29 mouse cellular contexts compared by ENCODE assay signal in genomic region chr5:146265934-146266591, GRCm38 (mm10). TPM values are rescaled to one million over a fixed set of nuclear protein-coding genes. Genes with fewer than 3 reads are reported as not detected.
DNase-seq lines count a peak whose midpoint lies in the region; TF ChIP-seq lines count a peak whose summit lies in the region.
"Had no signal": no experiment of that assay in that cellular context is flagged by ENCODE, and none has a peak within 500 bp of the region (broad histone marks: within the 10 kb centered on the region; RNA-seq: fewer than 3 reads in every experiment).

No protein-coding gene starts in this region.

- no peaks in the 10 kb centered on the region for H3K9me3 ChIP-seq in ES-E14 (ENCODE audit: control insufficient read depth, insufficient read depth, low read depth, low read length)
- H3K9me3 ChIP-seq: embryonic facial prominence, embryonic 10.5 days; embryonic facial prominence, embryonic 15.5 days; forebrain, embryonic 12.5 days; G1E; heart, embryonic 13.5 days; hindbrain, embryonic 10.5 days; limb, embryonic 10.5 days; limb, embryonic 15.5 days; liver, embryonic 13.5 days; megakaryocyte, embryonic 14.5 days; midbrain, embryonic 13.5 days; neural tube, embryonic 13.5 days had no signal

- no peaks in the 10 kb centered on the region for H3K36me3 ChIP-seq in ES-E14 (ENCODE audit: control insufficient read depth, insufficient read depth, low read length, poor library complexity, severe bottlenecking)

- in situ Hi-C loops in ES-E14 (cut with MboI; ENCODE audit: low sequenced_read_pairs in 2 of 2, unreplicated experiment in 2 of 2), result no loop called here

- DNase-seq in ES-E14 (ENCODE audit: low read depth, low spot score), result no peak
- DNase-seq in R1 (ENCODE audit: low read depth, low spot score), result peak; percentile 25
- DNase-seq in cerebellum, adult 9-10 months, result peak; percentile 60
- peak; percentile 49 to 59 for DNase-seq in cerebellum, postnatal 36 days
- DNase-seq in right cerebral cortex, adult 2 months (ENCODE audit: low spot score in 2 of 2), result no peak
- no peak for DNase-seq in heart, adult 8-10 months (ENCODE audit: low spot score)
- DNase-seq: B cell, adult 2 months; gastrocnemius, postnatal 25 days; heart, adult 2 months; heart, postnatal 10 days; kidney, adult 8-10 months; kidney, postnatal 10 days; layer of hippocampus, adult 9-11 months; liver, embryonic 13.5 days; lung, adult 18-20 months; lung, postnatal 4 days; right cerebral cortex, postnatal 14 days had no signal

- no peak overlapping the region for H3K9ac ChIP-seq in ES-E14 (ENCODE audit: insufficient read depth, low read depth, low read length, poor library complexity, severe bottlenecking)
- H3K9ac ChIP-seq: embryonic facial prominence, embryonic 15.5 days; forebrain, embryonic 12.5 days; heart, embryonic 13.5 days; limb, embryonic 15.5 days; liver, embryonic 13.5 days; midbrain, embryonic 13.5 days; neural tube, embryonic 13.5 days had no signal

- no peak overlapping the region for H3K27ac ChIP-seq in ES-E14 (ENCODE audit: insufficient read depth, low read depth, low read length, poor library complexity, severe bottlenecking)
- H3K27ac ChIP-seq: embryonic facial prominence, embryonic 10.5 days; embryonic facial prominence, embryonic 15.5 days; forebrain, embryonic 12.5 days; heart, adult 2 months; heart, embryonic 13.5 days; hindbrain, embryonic 10.5 days; hindbrain, postnatal 0 days; limb, embryonic 10.5 days; limb, embryonic 15.5 days; liver, embryonic 13.5 days; midbrain, embryonic 13.5 days; neural tube, embryonic 13.5 days had no signal

- no peak overlapping the region for H3K4me3 ChIP-seq in ES-E14 (ENCODE audit: insufficient read depth in 1 of 2, low read depth in 1 of 2, low read length in 2 of 2, poor library complexity in 1 of 2, severe bottlenecking in 1 of 2)
- H3K4me3 ChIP-seq: embryonic facial prominence, embryonic 10.5 days; embryonic facial prominence, embryonic 15.5 days; forebrain, embryonic 12.5 days; heart, adult 2 months; heart, embryonic 13.5 days; hindbrain, embryonic 10.5 days; limb, embryonic 10.5 days; limb, embryonic 15.5 days; liver, embryonic 13.5 days; megakaryocyte, embryonic 14.5 days; midbrain, embryonic 13.5 days; neural tube, embryonic 13.5 days had no signal

- H3K4me1 ChIP-seq in ES-E14 (ENCODE audit: control insufficient read depth in 2 of 2, insufficient read depth in 2 of 2, low read length in 2 of 2, poor library complexity in 1 of 2), result peaks cover 2% of the 10 kb centered on the region in 2 experiments; a peak in 1 of 4 replicates
- H3K4me1 ChIP-seq: embryonic facial prominence, embryonic 10.5 days; embryonic facial prominence, embryonic 15.5 days; forebrain, embryonic 12.5 days; hindbrain, embryonic 10.5 days; limb, embryonic 10.5 days; limb, embryonic 15.5 days; midbrain, embryonic 13.5 days; neural tube, embryonic 13.5 days had no signal

TF ChIP-seq in ES-E14, 5 proteins besides CTCF, POLR2A, EP300 and RAD21:
- no peak for TF ChIP-seq MAFK (IDR thresholded peaks at IDR 0.05; ENCODE audit: insufficient read depth, low read depth, low read length)
- no peak for TF ChIP-seq HCFC1 (IDR thresholded peaks at IDR 0.05; ENCODE audit: borderline replicate concordance, insufficient read depth, low read length)
- no peak for TF ChIP-seq ZC3H11A (IDR thresholded peaks at IDR 0.05; ENCODE audit: borderline replicate concordance, low read depth, low read length)
- TF ChIP-seq ZNF384 (IDR thresholded peaks at IDR 0.05; ENCODE audit: low read depth, low read length), result peak; percentile 72; the same call in 1 of the 2 replicates

RNA-seq across cellular contexts. Expression of gene Cdk8, which starts 35.0 kb away (rescaled TPM):
- 61.7 and 63.9 TPM in 2 replicates for total RNA-seq in ES-E14 (2012; rRNA removed)
- 10 to 100 TPM; 13.7 to 18.6 (median 16.9) TPM for total RNA-seq in heart, adult 8-10 months (2022)

RNA-seq across cellular contexts. Expression of gene Rnf6, which starts 44.7 kb away (rescaled TPM):
- total RNA-seq in ES-E14 (2012; rRNA removed), result 18.5 and 25.1 TPM in 2 replicates
- 10 to 100 TPM; 35.4 to 43.8 (median 40.9) TPM for total RNA-seq in heart, adult 8-10 months (2022)

Comparison
In these comparisons a context has a peak if more than half of its experiments do, and no peak if none do; other contexts are left out.
1. DNase-seq: peak in R1 (single experiment), cerebellum, adult 9-10 months (single experiment) and cerebellum, postnatal 36 days (2 of 2); none in ES-E14 (single experiment), right cerebral cortex, adult 2 months (0 of 2) and heart, adult 8-10 months (single experiment).